Mouse (Mus musculus) cortical plate, adult 2 months (tissue): Measurements from ENCODE around the gene Foxj2.

ENCODE experiments used
- CTCF ChIP-seq: fragments of 200-500 bp; IDR thresholded peaks from 2 replicates; pipeline ENCODE4 v1.5.1; 2011; ENCODE audit warnings: mild to moderate bottlenecking, control low read depth, low read length; ENCODE audit not compliant: insufficient read depth; ENCODE audit errors: extremely low read depth
- POLR2A ChIP-seq: fragments of 200-500 bp; IDR thresholded peaks from 2 replicates; pipeline ENCODE4 v1.6.1; 2011; ENCODE audit warnings: mild to moderate bottlenecking, low read length, control low read depth; ENCODE audit not compliant: insufficient read depth; ENCODE audit errors: extremely low read depth

GRCm38 (mm10) chr6:122801301-122801800, 18.4 kb upstream of the Foxj2 start, which contains the start of gene Slc2a3:
- TF ChIP-seq CTCF (no peak), POLR2A (no peak)
